Mouse (Mus musculus): ENCODE measurements at regions not wholly inside any gene's neighbourhood (a gene's known extent, or its start where the extent isn't known, plus 50 kb on each side); places are given as distances from the start of the nearest gene placed in this dataset.

DNA sequence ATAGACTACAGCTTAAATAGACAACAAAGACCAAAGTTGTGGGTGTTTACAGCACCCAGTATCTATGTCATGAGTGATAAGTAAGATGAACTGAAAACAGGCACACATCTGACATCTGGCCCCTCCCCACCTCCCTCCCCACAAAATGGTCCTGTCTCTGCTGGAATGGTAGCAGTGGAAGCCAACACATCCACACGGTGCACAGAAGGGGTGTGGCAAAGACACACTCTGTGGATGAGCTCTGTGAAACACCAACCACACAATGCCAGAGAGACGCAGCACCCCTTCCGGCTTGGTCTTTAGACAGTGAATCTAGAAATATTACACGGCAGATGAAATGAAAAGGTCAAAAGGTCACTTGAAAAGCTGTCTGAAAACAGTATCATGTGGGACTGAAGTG lies 85.6 kb downstream of the Fgf18 start:
- DNase-seq (ENCODE audit: low read depth, low spot score): no peak

DNA sequence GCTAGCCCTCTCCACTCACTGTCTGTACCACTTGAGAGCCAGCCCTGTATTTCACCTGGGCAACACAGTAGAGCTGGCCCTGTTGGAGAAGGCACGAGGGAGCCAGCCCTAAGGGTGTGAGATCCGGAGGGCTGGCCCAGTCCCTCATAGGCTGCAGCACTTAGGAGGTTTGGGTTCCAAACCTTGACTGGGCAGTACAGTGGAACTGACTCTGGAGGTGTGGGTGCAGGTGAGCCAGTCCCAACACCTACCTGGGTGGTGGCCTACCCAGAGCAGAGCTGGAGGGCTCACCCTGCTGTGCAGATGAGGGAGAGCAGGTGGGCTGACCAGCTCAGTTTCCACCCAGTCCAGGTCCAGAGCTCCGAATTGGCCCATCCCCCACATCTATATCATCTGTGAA lies 86.8 kb downstream of the Fgf18 start:
- DNase-seq (ENCODE audit: low read depth, low spot score): no peak

DNA sequence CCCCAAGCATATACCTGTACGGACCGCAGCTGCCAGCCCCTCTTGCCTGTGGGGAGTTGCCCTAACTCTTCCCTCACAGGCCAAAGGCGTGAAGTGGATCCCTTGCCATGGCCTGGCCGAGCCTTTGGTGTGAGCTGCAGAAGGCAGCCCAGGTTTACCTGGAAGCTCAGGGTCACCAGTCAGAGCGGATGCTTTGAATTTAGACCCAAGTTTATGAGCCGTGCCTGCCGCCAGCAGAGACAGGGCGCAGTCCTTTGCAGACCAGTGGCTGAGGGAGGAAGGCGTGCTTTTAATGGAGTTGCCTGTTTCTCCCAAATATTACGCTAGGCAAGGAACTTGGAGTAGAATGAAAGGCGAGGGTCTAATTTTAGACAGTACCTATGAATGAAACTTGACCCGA lies 97.0 kb downstream of the Fgf18 start:
- DNase-seq (ENCODE audit: low read depth, low spot score): no peak

GRCm38 (mm10) chr11:33039854-33040792 lies 107.1 kb downstream of the Fgf18 start:
- DNase-seq (ENCODE audit: low read depth, low spot score): no peak

GRCm38 (mm10) chr11:33036367-33036766 lies 110.8 kb downstream of the Fgf18 start:
- DNase-seq (ENCODE audit: low read depth, low spot score): no peak

GRCm38 (mm10) chr11:33028920-33029319 lies 118.3 kb downstream of the Fgf18 start:
- DNase-seq (ENCODE audit: low read depth, low spot score): peak; percentile 16

GRCm38 (mm10) chr11:33027121-33027520 lies 120.1 kb downstream of the Fgf18 start:
- DNase-seq (ENCODE audit: low read depth, low spot score): no peak

DNA sequence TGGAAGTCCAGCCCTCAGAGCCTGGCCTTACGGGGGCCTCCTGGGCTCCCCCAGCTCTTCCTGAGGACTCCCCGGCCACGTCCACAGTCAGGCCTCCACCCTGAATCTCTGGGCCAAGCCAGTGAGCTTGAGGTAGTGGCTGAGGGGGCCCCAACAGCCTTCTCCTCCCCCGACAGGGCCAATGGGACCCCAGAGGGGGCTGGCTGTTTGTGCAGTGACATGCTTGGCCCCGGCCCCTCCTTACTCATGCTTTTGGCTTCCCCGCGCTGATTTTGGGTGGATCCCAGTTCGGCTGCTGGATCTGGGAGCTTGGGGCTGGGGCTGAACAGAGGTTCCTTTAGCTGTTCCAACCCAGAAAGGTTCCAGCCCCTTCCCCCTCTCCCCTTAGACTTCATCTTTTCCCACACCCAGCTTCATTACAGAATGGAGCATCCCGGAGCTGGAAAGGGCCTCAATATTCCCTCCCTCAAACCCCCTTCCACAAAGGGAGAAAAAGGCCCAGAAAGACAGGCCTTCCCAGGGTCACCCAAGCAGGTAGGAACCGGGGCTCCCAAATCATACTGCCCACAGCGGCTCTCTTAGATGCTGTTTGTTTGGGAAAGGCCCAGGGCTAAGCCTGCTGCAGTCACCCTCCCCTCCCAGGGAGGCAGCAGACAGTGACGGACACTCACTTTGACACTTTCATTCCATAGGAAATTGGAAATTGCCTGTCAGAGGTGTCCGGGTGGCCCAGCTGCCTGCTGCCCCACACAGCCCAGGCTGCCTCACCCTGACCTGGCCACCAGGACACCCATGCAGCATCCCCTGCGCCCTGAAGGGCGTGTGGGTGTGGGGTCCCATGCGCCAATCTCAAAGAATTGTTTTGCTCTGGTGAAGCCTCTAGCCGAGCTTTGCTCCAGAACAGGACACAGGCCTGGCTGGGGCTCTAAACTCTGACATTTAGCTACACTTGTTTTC lies 133.7 kb downstream of the Fgf18 start:
- no peak for DNase-seq (ENCODE audit: low read depth, low spot score)

DNA sequence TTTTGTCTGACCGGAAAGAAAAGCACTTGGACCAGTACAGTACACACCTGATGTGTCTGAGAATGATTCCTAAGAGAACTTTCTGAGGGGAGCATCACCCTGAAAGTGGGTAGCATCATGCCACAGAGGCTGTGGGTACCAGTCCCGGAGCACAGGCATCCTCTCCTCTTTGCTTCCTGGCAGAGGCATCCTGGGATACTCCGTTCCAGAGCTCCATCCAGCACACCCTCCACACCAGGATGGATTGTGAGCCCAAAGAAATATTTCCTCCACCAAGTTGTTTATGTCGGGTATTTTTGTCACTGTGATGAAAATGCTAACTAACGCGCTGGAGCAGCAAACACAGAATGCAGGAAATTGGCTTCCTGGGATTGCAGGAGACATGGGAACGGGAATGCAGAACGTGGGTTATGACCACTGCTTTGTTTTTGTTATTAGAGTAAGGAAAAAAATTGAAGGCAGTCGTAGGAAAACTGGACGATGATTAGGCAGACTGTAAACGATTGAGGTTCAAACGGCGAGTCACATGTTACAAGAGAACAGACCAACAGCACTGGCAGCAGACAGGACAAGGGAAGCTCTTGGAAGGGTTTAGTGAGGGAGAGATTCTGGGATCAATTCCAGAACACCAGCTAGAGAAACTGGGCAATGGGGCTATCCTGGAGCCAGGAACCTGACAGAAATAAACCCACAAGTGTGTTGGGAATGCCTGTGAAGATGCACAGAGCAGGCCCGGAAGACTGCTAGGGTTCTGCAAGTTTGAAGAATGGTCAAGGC lies 134.6 kb downstream of the Fgf18 start:
- DNase-seq (ENCODE audit: low read depth, low spot score): no peak

DNA sequence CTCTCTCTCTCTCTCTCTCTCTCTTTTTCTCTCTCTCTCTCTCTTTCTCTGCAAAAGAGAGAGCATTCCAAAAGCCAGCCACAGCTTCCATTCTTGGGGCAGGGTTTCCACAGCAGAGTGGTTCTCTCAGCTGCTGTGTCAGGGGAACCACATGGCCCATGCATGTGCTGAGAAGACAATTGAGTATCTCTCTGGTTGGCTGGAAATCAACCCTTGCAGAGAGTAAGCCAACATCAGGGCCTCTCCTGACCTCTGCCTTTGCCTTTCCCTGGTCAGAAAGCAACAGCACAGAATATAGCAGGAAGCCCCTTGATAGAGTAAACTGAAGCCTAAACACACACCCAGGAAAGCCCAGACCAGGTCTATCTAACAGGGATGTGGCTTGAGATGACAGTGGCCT lies 138.6 kb downstream of the Fgf18 start:
- no peak for DNase-seq (ENCODE audit: low read depth, low spot score)

DNA sequence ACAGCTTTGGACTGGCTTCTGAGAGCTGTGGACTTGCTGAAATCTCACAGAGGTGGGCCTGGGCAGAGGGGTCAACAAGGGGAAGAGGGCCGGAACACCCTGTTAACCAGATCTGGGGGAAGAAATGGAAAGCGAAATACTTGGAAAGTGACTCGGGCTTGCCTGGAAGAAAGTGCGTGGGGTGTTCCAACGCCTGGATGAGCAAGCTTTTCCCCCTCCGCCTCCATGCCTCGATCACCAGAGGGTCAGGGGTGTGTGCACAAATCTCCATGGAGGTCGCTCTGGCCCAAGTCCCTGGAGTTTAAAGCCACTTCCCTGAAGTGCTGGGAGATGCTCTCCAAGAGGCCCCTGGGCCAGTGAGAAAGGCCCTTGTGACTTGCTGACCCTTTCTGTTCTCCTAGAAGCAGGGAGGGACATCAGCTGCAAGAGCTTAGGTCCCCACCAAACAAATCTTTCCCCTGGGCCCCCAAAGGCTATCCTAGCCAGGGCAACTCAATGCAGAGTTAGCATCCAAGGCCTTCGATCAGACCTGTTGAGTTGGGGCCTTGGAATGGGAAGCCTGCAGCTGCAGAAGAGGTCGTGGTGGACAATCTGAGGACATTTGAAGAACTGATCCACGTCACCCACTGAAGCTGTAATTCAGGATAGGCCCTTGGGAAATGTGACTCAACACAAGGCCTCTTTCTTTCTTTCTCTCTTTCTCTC lies 139.2 kb downstream of the Fgf18 start:
- no peak for DNase-seq (ENCODE audit: low read depth, low spot score)

GRCm38 (mm10) chr11:33007366-33007765 lies 139.8 kb downstream of the Fgf18 start:
- DNase-seq (ENCODE audit: low read depth, low spot score): no peak

GRCm38 (mm10) chr11:33005183-33005582 lies 142.0 kb downstream of the Fgf18 start:
- no peak for DNase-seq (ENCODE audit: low read depth, low spot score)

DNA sequence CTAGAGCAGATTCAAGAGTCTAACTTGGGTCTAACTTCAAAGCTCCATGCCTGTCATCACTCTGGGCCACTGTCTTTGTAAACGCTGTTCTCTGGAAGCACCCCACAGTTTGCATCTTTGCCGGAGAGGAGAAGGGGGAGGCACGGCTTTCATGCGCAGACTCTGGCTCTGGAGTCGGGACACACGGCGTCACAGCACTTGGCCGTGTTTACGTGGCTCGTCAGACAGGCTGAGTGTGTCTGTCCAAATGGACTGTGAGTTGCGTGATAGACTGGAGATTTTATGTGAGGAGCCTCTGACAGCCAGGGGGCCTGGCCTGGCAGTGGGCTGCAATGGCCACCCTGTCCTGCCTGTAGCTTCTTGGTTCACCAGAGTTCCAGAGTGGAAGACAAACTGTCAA lies 142.6 kb downstream of the Fgf18 start:
- no peak for DNase-seq (ENCODE audit: low read depth, low spot score)

DNA sequence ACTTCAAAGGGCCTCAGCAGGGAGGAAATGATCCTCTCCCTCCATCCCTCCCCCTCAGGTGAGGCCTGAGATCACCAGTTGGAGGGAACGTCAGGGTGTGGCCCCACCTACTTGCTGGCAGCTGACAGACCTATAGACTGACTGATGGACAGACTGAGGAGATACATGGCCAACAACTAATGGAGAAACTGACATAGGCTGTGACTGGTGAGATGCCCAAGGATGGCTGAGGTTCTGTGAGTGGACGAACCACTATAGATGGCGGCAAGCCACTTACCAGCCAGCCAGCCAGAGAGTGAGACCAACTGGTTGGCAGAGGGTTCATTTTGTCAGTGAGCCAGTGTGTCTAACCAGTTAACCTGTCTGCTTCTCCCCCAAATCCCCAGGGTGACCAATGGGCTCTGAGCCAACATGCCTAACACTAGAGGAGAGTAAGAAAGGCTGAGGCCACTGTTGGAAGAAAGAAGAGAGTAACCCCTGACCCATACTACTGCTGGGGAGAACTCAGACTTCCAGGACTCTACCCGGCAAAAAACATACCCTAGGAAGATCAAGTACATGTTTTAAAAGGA lies 147.4 kb downstream of the Fgf18 start:
- DNase-seq (ENCODE audit: low read depth, low spot score): no peak

DNA sequence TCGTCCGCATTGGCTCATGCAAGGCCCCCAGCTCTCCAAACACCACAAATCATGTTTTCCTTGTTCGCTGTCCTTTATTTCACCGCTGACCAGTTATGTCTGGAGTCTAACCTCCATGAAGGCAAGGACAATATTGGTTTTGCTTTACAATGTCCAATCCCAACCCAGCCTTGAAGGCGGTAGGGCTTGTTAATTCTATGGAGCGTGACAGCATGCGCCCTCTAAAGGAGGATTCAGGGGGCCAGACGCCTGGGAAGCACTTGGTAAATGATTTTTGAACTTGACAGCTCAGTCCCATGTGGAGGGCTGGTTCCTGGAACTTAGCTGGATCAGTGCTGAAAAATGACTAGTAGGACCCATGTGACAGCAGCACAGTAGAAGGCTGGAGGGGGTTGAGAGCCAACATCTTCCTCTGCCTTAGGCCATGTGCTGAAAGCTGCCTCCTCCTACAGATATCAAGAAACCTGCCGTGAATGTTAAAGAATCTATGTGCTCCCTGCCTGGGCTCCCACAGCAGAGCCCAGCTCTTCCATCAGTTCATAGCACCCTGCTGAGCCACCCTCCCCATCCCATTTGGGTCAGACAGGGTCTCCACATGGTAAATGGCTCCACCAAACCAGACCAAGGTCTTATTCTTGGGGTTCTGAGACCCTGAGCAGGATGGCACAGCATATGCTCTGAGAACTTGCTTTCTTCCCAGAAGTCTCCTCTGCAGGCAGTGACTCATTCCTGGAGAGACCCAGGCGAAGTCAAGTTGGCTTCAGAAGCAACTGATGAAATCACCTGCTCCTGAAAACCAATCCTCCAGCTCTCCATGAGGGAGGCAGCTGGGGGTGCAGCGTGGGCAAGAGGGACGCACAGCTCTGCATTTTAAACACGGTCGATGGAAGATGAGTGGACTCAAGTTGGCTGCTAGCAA lies 148.3 kb downstream of the Fgf18 start:
- DNase-seq (ENCODE audit: low read depth, low spot score): peak; percentile 13

- no peak for DNase-seq (ENCODE audit: low read depth, low spot score)
Measured at GRCm38 (mm10) chr11:32994391-32994790, 152.8 kb downstream of the Fgf18 start.

- no peak for DNase-seq (ENCODE audit: low read depth, low spot score)
Measured at GRCm38 (mm10) chr11:32993439-32993838, 153.8 kb downstream of the Fgf18 start.

DNA sequence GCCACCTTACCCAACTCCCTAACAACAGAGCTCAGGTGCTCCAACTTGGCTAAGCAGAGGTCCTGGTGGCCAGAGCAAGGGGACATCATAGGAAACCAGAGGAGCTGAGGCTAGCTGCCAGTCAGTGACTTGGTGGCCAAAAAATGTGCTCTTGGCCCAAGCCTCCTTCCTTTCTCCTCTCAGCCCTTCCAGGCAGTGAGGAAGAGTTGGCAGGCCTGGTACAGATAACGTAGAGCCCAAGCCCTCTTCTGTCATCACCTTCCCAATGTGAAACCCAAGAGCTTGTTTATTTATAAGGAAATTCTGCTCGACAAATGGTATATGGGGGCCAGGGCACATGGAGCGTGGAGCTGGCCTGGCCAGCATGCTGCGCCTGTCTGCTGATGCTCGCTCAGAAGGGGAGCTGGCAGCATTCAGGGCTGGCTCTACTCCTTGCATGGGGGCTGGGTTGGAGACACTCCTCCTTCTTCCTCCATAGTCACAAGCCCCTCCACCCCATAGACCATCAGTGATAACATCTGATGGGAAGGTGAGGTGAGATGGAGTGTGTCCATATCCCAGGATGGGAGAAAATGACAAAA lies 156.1 kb downstream of the Fgf18 start:
- no peak for DNase-seq (ENCODE audit: low read depth, low spot score)
